Mouse (Mus musculus) embryonic fibroblast, embryonic 13.5 days (primary cell): ENCODE results near the gene Taf8. TPM values are rescaled to one million over a fixed set of nuclear protein-coding genes. Genes with fewer than 3 reads are reported as not detected.

ENCODE experiments used
- H3K27ac ChIP-seq: 2 replicates; pipeline ENCODE4 v1.5.1; 2012; ENCODE audit warnings: low read length, control low read depth, inconsistent platforms; ENCODE audit not compliant: insufficient read depth
- H3K4me1 ChIP-seq: 2 replicates; pipeline ENCODE4 v1.6.1; 2011; ENCODE audit warnings: low read length; ENCODE audit not compliant: control insufficient read depth, insufficient read depth
- H3K4me3 ChIP-seq: 2 replicates; pipeline ENCODE4 v1.5.1; 2011; ENCODE audit warnings: mild to moderate bottlenecking, control low read depth, low read length; ENCODE audit not compliant: insufficient read depth
- CTCF ChIP-seq: IDR thresholded peaks from 2 replicates; pipeline ENCODE4 v1.5.1; 2011; ENCODE audit warnings: mild to moderate bottlenecking, control low read depth, low read length, moderate library complexity, borderline replicate concordance; ENCODE audit not compliant: insufficient read depth
- POLR2A ChIP-seq: IDR thresholded peaks from 2 replicates; pipeline ENCODE4 v1.6.1; 2011; ENCODE audit warnings: low read depth, mild to moderate bottlenecking, control low read depth, low read length, moderate library complexity
- polyA plus RNA-seq: library from polyadenylated mRNA; stranded (reverse); fragments of >200 nt; gene quantifications from 2 replicates; pipeline ENCODE4 v1.2.4, GENCODE M21; 2011; ENCODE audit warnings: low read depth; ENCODE audit not compliant: missing spikeins, insufficient read length

The Taf8 gene
- polyA plus RNA-seq, 1 experiment, result 16.0 TPM

- no peak overlapping the region for H3K4me3 ChIP-seq
- TF ChIP-seq POLR2A (no peak), CTCF (no peak)
- no peak overlapping the region for H3K27ac ChIP-seq
- H3K4me1 ChIP-seq, result peaks cover 5% of the 10 kb centered on the region; the same call in 1 of the 2 replicates
These were observed 29.4 kb downstream of the Taf8 start for GRCm38 (mm10) chr17:47472435-47473350.

- Histone ChIP-seq H3K27ac (no peak overlapping the region), H3K4me3 (no peak overlapping the region), H3K4me1 (peaks cover 5% of the 10 kb centered on the region; the same call in 1 of the 2 replicates)
- TF ChIP-seq POLR2A (no peak), CTCF (no peak)
These were observed 31.4 kb downstream of the Taf8 start for GRCm38 (mm10) chr17:47470686-47471085.

GRCm38 (mm10) chr17:47470121-47470520, 32.0 kb downstream of the Taf8 start:
- Histone ChIP-seq H3K4me1 (peaks cover 5% of the 10 kb centered on the region; the same call in 1 of the 2 replicates), H3K27ac (no peak overlapping the region), H3K4me3 (no peak overlapping the region)
- TF ChIP-seq CTCF (no peak), POLR2A (no peak)

- Histone ChIP-seq H3K4me1 (peaks cover 5% of the 10 kb centered on the region; the same call in 1 of the 2 replicates), H3K27ac (no peak overlapping the region), H3K4me3 (no peak overlapping the region)
- TF ChIP-seq CTCF, result no peak
- TF ChIP-seq POLR2A, result no peak
These were observed 32.5 kb downstream of the Taf8 start for GRCm38 (mm10) chr17:47469642-47470041.

- Histone ChIP-seq H3K4me3 (no peak overlapping the region), H3K4me1 (peaks cover 5% of the 10 kb centered on the region; the same call in 1 of the 2 replicates), H3K27ac (no peak overlapping the region)
- TF ChIP-seq CTCF, result no peak
- TF ChIP-seq POLR2A, result no peak
These were observed 33.6 kb downstream of the Taf8 start for GRCm38 (mm10) chr17:47468466-47468865.

GRCm38 (mm10) chr17:47468063-47468462, 34.0 kb downstream of the Taf8 start:
- Histone ChIP-seq H3K27ac (no peak overlapping the region), H3K4me3 (no peak overlapping the region), H3K4me1 (peaks cover 5% of the 10 kb centered on the region; the same call in 1 of the 2 replicates)
- TF ChIP-seq POLR2A (no peak), CTCF (no peak)

- Histone ChIP-seq H3K4me3 (no peak overlapping the region), H3K27ac (no peak overlapping the region), H3K4me1 (peaks cover 4% of the 10 kb centered on the region; the same call in 1 of the 2 replicates)
- TF ChIP-seq POLR2A (no peak), CTCF (no peak)
These were observed 34.4 kb downstream of the Taf8 start for GRCm38 (mm10) chr17:47467659-47468058.

GRCm38 (mm10) chr17:47466284-47466683, 35.8 kb downstream of the Taf8 start:
- TF ChIP-seq CTCF (no peak), POLR2A (no peak)
- Histone ChIP-seq H3K27ac (no peak overlapping the region), H3K4me1 (no peaks in the 10 kb centered on the region), H3K4me3 (no peak overlapping the region)

GRCm38 (mm10) chr17:47465016-47465415, 37.1 kb downstream of the Taf8 start:
- H3K4me1 ChIP-seq, result no peaks in the 10 kb centered on the region
- no peak overlapping the region for H3K27ac ChIP-seq
- H3K4me3 ChIP-seq, result no peak overlapping the region
- no peak for TF ChIP-seq CTCF
- no peak for TF ChIP-seq POLR2A

GRCm38 (mm10) chr17:47464248-47464965, 37.7 kb downstream of the Taf8 start:
- Histone ChIP-seq H3K27ac (no peak overlapping the region), H3K4me3 (no peak overlapping the region), H3K4me1 (no peaks in the 10 kb centered on the region)
- TF ChIP-seq CTCF (no peak), POLR2A (no peak)
